Mouse (Mus musculus) heart, embryonic 11.5 days (tissue): Measurements from ENCODE around the gene Prph2. TPM values are rescaled to one million over a fixed set of nuclear protein-coding genes. Genes with fewer than 3 reads are reported as not detected.

Experiments
- ATAC-seq: fragments of 200-750 bp; cut with Nextera tagmentation; replicated peaks from 2 replicates; pipeline ENCODE4 v1.8.0; 2017; ENCODE audit warnings: moderate library complexity; ENCODE audit not compliant: insufficient number of reproducible peaks, low FRiP score, low TSS enrichment
- H3K27ac ChIP-seq: fragments of 300-500 bp; sonication (generic); 2 replicates; pipeline ENCODE4 v1.5.1; 2014; ENCODE audit warnings: mild to moderate bottlenecking, low read depth, low read length
- H3K27me3 ChIP-seq: fragments of 300-500 bp; sonication (generic); 2 replicates; pipeline ENCODE4 v1.6.1; 2014; ENCODE audit warnings: mild to moderate bottlenecking, low read length, mixed read lengths; ENCODE audit not compliant: control insufficient read depth, insufficient read depth
- H3K36me3 ChIP-seq: fragments of 300-500 bp; sonication (generic); 2 replicates; pipeline ENCODE4 v1.6.1; 2014; ENCODE audit warnings: mild to moderate bottlenecking, low read length, moderate library complexity, mixed read lengths; ENCODE audit not compliant: control insufficient read depth, insufficient read depth
- H3K4me1 ChIP-seq: fragments of 300-500 bp; sonication (generic); 2 replicates; pipeline ENCODE4 v1.6.1; 2014; ENCODE audit warnings: low read length; ENCODE audit not compliant: control insufficient read depth, insufficient read depth
- H3K4me2 ChIP-seq: fragments of 300-500 bp; sonication (generic); 2 replicates; pipeline ENCODE4 v1.6.1; 2014; ENCODE audit warnings: mild to moderate bottlenecking, moderate library complexity
- H3K4me3 ChIP-seq: fragments of 300-500 bp; sonication (generic); 2 replicates; pipeline ENCODE4 v1.5.1; 2014; ENCODE audit warnings: low read depth, low read length
- H3K9ac ChIP-seq: fragments of 300-500 bp; sonication (generic); 2 replicates; pipeline ENCODE4 v1.6.1; 2014; ENCODE audit warnings: mild to moderate bottlenecking, low read depth, low read length, moderate library complexity
- H3K9me3 ChIP-seq: fragments of 300-500 bp; sonication (generic); replicated peaks from 2 replicates; pipeline ENCODE4 v1.6.1; 2016; ENCODE audit warnings: low read length; ENCODE audit not compliant: control insufficient read depth
- WGBS: fragments of 180-500 bp; shearing (Covaris S2); extraction: QIAGEN DNeasy Blood & Tissue Kit; methylation state at CpG from one replicate; pipeline ENCODE4 v1.1.7; 2014; ENCODE audit not compliant: insufficient replicate concordance; 5-methylcytosine and 5-hydroxymethylcytosine counted together
- polyA plus RNA-seq: library from polyadenylated mRNA; unstranded; fragments of >200 nt; fragmentation: Nextera tagmentation; extraction: Ambion mirVana; gene quantifications from 2 replicates; pipeline ENCODE4 v1.2.1, GENCODE M21; 2014

The Prph2 gene
- polyA plus RNA-seq, result not detected in 2 replicates

DNA sequence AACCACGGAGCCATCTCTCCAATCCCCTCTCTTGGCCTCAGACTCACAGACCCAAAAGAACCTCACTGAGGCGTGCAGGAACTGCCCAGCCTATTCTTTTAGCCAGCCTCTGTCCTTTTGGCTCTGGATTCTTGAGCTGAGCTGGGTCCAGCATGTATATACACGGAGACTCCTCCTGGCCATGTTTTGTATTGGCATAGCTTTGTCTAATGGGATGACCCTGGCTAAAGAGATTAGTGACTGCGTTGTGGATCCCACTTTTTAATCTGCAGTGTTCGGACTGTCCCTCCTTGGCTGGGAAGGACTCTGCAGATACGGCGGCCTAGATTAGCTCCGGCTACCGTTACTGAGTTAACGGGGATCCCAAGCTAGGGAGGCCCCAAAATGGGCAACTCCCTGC lies at the start of gene Prph2:
Prph2 (plus strand) TSS at position 274 of the 400 bp plus-strand sequence.
- Histone ChIP-seq H3K27me3 (no peaks in the 10 kb centered on the region), H3K4me3 (no peak within 1 kb of the TSS), H3K9me3 (no peaks in the 10 kb centered on the region), H3K9ac (no peak within 1 kb of the TSS), H3K36me3 (no peaks in the 10 kb centered on the region), H3K4me1 (peaks cover 6% of the 10 kb centered on the region), H3K27ac (no peak within 1 kb of the TSS), H3K4me2 (no peak within 1 kb of the TSS)
- no peak for ATAC-seq
- 82% methylated on average over 10 of the region's 10 CpGs for WGBS

DNA sequence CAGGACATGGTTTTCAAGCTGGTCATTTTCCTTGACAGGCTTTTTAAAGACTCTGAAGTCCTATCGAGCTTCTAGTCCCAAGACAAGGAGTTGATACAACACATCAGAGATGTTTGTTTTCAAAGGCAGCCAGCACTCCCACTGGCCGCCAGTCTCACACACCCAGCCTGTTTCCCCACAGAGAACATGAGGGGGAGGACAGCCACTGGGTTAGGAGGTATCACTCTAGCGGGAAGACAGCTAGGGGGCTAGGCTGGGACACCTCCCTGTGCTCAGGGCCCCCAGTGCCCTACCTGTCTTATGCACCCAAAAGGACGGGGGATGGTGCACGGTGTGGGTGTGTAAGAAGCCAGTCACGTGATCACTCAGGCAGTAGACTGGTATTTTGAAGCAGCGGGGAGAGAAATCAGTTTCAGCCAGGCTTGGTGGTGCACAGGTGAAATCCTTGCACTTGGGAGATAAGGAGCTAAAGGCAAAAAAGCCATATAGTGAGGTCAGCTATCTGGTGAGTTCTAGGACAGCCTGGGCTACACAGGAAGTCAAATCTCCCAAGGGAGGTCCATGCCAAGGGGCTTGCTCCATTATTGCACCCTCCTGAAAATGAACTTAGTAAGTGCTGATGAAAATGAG lies 45.6 kb upstream of the Prph2 start:
- no peak overlapping the region for H3K4me2 ChIP-seq
- ATAC-seq, result no peak
- H3K4me3 ChIP-seq, result no peak overlapping the region
- no peak overlapping the region for H3K9ac ChIP-seq
- WGBS, result 52% methylated on average over 7 of the region's 7 CpGs
- H3K36me3 ChIP-seq, result no peaks in the 10 kb centered on the region
- peaks cover 5% of the 10 kb centered on the region for H3K4me1 ChIP-seq
- H3K27me3 ChIP-seq, result no peaks in the 10 kb centered on the region
- no peaks in the 10 kb centered on the region for H3K9me3 ChIP-seq
- no peak overlapping the region for H3K27ac ChIP-seq

DNA sequence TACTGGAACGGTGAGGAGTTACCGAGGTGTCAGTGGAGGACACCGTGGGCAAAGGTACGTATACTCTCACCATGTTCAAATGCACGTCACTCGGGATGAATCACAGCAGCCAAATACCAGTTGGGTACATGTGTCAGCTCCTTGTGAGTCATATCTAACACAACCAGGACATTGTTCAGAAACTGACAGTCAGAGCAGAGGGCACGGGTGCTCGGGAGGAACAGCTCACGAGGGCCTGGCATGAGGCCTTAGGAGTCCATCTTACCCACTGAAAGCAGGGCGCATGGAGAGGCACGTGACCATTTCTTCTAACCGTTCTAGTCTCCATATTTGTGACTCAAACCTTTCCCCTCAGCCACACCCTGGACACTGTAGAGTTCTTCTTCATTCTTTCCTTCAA lies 43.4 kb upstream of the Prph2 start:
- ATAC-seq, result no peak
- Histone ChIP-seq H3K27ac (no peak overlapping the region), H3K9ac (no peak overlapping the region), H3K4me1 (peaks cover 5% of the 10 kb centered on the region), H3K9me3 (no peaks in the 10 kb centered on the region), H3K4me2 (no peak overlapping the region), H3K4me3 (no peak overlapping the region), H3K36me3 (no peaks in the 10 kb centered on the region), H3K27me3 (no peaks in the 10 kb centered on the region)
- WGBS, result 83% methylated on average over 12 of the region's 12 CpGs

DNA sequence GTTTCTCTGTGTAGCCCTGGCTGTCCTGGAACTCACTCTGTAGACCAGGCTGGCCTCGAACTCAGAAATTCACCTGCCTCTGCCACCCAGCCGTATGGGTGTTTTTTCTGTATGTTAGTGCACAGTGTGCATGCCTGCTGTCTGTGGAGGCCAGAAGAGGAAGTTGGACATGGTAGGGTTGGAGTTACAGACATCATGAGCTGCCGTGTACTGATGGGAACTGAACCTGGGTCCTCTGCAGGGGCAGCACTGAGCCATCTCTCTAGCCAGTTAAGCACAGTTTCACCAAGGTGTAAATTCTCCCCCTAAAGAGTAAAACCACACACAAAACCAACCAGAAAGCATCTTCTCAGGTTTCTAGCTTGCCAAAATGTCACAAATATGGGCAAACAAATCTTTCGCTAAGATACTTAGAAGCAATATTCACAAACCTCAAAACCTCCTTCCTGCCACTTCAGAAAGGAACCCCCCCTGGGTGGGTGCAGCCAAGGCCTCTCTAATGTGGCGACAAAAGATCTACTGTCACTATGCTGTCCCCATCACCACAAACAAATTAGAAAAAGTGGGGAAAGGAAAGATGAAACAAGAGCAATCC lies 40.0 kb upstream of the Prph2 start:
- Histone ChIP-seq H3K27me3 (no peaks in the 10 kb centered on the region), H3K4me3 (no peak overlapping the region), H3K9me3 (no peaks in the 10 kb centered on the region), H3K27ac (no peak overlapping the region), H3K9ac (no peak overlapping the region), H3K4me2 (no peak overlapping the region), H3K36me3 (no peaks in the 10 kb centered on the region), H3K4me1 (peaks cover 16% of the 10 kb centered on the region)
- WGBS, result 86% methylated on average over 5 of the region's 5 CpGs
- no peak for ATAC-seq

DNA sequence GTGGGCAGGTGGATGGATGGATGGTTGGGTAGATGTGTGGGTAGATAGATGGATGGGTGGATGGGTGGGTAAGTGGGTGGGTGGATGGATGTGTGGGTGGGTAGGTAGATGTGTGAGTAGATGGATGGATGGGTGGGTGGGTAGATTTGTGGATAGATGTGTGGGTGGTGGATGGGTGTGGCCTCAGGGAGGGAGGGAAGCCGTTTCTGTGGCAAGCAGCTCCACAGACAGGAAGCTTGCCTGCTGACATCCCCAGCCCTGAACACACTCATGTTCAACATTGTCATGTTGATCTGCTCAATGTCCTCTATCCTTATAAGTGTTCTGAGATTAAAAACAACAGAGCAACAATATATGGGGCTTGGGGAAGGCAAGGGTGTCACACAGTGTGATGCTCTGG lies 39.3 kb upstream of the Prph2 start:
- 38% methylated on average over 1 of the region's 1 CpGs for WGBS
- Histone ChIP-seq H3K4me1 (peaks cover 16% of the 10 kb centered on the region), H3K9me3 (no peaks in the 10 kb centered on the region), H3K27ac (no peak overlapping the region), H3K4me2 (no peak overlapping the region), H3K36me3 (no peaks in the 10 kb centered on the region), H3K9ac (no peak overlapping the region), H3K4me3 (no peak overlapping the region), H3K27me3 (no peaks in the 10 kb centered on the region)
- no peak for ATAC-seq

DNA sequence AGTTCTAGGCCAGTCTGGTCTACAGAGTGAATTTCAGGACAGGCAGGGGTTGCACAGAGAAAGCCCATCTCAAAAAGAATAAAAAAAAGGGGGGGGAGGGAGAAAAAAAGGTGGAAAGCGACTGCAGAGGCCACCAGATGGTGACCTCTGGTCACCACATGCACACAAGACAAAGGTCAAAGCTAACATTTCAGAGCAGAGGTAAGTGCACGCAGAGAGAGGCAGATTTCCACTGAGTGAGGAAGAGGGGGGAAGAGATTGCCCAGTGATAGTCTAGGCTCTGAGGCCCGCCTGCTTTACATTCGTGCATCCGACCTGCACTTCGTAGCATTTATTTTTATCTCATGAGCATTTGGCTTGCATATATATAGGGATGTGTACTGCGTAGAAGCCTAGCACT lies 37.5 kb upstream of the Prph2 start:
- ATAC-seq, result no peak
- Histone ChIP-seq H3K27me3 (no peaks in the 10 kb centered on the region), H3K4me1 (peaks cover 16% of the 10 kb centered on the region), H3K36me3 (no peaks in the 10 kb centered on the region), H3K9me3 (no peaks in the 10 kb centered on the region), H3K4me2 (no peak overlapping the region), H3K27ac (no peak overlapping the region), H3K4me3 (no peak overlapping the region), H3K9ac (no peak overlapping the region)
- 75% methylated on average over 7 of the region's 7 CpGs for WGBS

DNA sequence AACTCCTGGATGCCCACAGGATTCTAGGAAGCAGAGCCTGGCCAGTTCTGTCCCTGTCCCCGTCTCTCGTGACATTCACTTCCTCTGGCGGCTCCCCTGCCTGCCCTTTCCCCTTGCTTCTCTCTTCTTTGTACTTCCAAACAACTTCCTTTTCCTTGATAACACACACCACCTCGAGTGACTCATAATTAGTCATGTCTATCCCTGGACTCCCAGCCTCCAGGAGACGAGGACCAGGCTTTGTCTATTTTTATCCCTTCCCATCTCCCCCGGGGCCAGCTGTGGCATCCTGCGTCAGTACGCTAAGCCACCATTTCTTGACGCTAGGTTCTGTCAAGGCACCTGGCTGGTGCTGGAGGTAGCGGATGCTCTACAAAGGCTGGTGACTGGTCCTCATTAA lies 36.1 kb upstream of the Prph2 start:
- 6% methylated on average over 10 of the region's 10 CpGs for WGBS
- Histone ChIP-seq H3K36me3 (no peaks in the 10 kb centered on the region), H3K9me3 (no peaks in the 10 kb centered on the region), H3K4me3 (no peak overlapping the region), H3K9ac (no peak overlapping the region), H3K4me2 (peak overlapping the region; percentile 49), H3K4me1 (peaks cover 16% of the 10 kb centered on the region), H3K27me3 (no peaks in the 10 kb centered on the region), H3K27ac (peak overlapping the region; percentile 79)
- ATAC-seq, result peak; percentile 64; the same call in 1 of the 2 replicates

DNA sequence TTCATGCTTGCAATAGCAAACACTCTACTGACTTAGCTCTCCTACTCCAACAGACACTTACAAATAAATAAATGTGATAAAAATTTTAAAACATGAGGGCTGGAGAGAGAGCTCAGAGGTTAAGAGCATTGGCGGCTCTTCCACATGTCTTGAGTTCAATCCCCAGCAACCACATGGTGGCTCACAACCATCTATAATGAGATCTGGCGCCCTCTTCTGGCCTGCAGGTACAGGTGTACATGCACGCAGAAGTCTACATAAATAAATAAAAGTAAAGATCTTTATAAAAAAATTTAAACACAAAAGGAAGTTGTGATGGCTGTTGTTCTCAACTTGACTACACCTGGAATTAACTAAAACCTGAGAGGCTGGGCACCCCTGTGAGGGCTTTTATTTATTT lies 34.6 kb upstream of the Prph2 start:
- Histone ChIP-seq H3K4me3 (no peak overlapping the region), H3K9ac (no peak overlapping the region), H3K4me1 (peaks cover 20% of the 10 kb centered on the region), H3K9me3 (no peaks in the 10 kb centered on the region), H3K27me3 (no peaks in the 10 kb centered on the region), H3K36me3 (no peaks in the 10 kb centered on the region), H3K4me2 (no peak overlapping the region), H3K27ac (no peak overlapping the region)
- ATAC-seq, result no peak
- WGBS, result 72% methylated on average over 3 of the region's 3 CpGs

DNA sequence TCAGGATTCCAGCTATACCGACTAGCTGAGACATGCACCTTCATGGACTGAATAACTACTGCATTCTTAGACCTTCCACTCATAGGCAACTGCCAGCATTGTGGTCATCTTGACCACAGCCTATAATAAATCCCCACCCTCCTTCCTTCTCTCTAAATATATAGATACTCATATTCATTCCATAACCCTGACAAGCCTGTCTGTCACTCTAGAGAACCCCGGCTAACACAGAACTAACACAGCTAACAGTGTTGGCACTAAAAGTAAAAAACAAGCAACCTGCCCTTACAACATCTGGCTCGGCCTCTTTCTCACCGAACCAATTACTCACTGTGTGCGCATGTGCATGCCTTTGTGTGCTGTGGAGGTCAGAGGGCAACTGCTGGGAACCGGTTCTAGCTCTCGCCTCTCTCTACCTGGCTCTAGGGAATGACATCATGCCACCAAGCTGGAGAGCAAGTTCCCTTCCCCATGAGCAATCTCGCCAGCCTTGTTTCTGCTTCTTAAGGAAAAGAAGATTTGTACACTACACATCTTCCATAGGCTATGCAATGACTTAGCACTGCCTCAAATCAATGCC lies 33.8 kb upstream of the Prph2 start:
- Histone ChIP-seq H3K9ac (no peak overlapping the region), H3K9me3 (no peaks in the 10 kb centered on the region), H3K4me3 (no peak overlapping the region), H3K4me1 (peaks cover 20% of the 10 kb centered on the region), H3K4me2 (no peak overlapping the region), H3K27me3 (no peaks in the 10 kb centered on the region), H3K27ac (no peak overlapping the region), H3K36me3 (no peaks in the 10 kb centered on the region)
- 67% methylated on average over 8 of the region's 8 CpGs for WGBS
- ATAC-seq, result no peak
